Mouse (Mus musculus): ENCODE measurements around the gene Spata21. TPM values are rescaled to one million over a fixed set of nuclear protein-coding genes. Genes with fewer than 3 reads are reported as not detected.

The Spata21 gene
- polyA plus RNA-seq, 1 experiment from 2014 or later, result 0.20 TPM

DNA sequence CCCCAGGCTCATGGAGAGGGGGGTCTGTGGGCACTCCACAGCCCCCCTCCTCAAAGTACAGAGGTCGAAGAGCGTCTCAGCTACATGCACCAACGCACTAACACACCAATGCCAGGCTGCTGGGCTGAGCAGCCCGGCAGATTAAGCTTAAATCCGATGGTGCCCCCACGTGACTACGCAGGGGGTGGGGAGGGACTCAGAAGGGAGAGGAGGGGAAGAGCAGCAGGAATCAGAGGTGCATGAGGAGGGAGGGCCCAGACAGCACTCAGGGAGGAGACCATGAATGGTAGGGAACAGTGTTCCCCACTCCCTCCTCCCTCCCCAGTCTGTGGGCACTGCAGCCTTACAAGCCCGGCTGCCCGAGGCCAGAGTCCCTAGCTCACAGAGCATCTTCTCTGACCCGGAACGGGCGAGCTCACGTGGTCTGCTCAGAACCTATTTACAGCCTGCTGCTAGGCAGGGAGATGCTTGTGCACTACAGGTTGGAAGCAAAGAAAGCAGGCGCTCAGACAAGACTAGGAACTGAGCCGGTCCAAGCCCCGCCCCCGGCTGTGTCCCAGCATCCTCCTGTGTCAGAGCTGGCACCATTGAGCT lies 34.5 kb upstream of the Spata21 start:
- Histone ChIP-seq H3K4me3 (ENCODE audit: low read depth, low read length) (no peak overlapping the region), H3K36me3 (ENCODE audit: insufficient read depth) (peaks cover 30% of the 10 kb centered on the region), H3K27me3 (ENCODE audit: insufficient read depth, low read length) (no peaks in the 10 kb centered on the region), H3K9me3 (ENCODE audit: low read depth, low read length) (no peaks in the 10 kb centered on the region), H3K4me1 (ENCODE audit: insufficient read depth) (no peaks in the 10 kb centered on the region), H3K9ac (no peak overlapping the region), H3K27ac (ENCODE audit: low read depth) (no peak overlapping the region), H3K4me2 (no peak overlapping the region)
- WGBS, result 42% methylated on average over 17 of the region's 17 CpGs
- ATAC-seq (ENCODE audit: insufficient read depth) (no peak), DNase-seq (peak; percentile 20)
- no peak for TF ChIP-seq CTCF (IDR thresholded peaks at IDR 0.05; ENCODE audit: low read depth)

DNA sequence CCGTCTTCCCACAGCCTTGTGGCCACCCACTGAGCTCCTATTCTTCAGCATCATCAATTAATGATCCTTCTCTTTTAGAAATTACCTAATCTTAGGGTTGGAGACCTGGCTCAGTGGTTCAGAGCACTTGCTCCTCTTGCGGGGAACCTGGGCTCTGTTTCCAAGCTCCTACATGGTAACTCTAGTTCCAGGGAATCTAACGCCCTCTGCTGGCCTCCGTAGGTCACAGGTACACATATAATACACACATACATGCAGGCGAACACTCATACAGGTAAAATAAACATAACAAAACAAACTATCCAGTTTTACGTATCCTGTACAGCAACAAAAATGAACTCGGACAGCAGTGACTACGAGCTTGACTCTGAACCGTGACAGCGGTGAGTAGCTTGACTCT lies 31.2 kb upstream of the Spata21 start:
- 95% methylated on average over 10 of the region's 10 CpGs for whole genome bisulfite sequencing

DNA sequence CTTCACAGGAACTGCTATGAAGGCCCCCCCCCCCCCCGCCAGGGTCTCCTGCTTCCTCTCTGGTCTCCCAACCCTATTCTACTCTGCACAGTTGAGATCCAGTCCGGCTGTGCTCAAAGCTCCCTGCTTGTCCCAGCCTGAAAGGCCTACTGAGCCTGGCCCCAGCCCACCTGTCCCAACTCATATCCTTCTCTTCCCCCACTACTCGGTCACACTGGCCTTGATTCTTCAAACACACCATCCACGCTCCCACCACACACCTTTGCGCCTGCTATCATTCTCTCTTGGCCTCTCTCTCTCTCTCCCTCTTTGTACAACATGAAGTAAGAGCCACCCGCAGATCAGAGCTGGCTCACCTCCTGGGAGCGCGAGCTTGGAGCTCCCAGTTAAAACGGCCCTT lies 29.3 kb upstream of the Spata21 start:
- WGBS, result 64% methylated on average over 9 of the region's 9 CpGs
- no peak for TF ChIP-seq CTCF (IDR thresholded peaks at IDR 0.05; ENCODE audit: low read depth)
- DNase-seq (no peak), ATAC-seq (ENCODE audit: insufficient read depth) (no peak)
- H3K4me1 ChIP-seq (ENCODE audit: insufficient read depth), result peaks cover 5% of the 10 kb centered on the region; the same call in 1 of the 2 replicates
- H3K36me3 ChIP-seq (ENCODE audit: insufficient read depth), result peaks cover 20% of the 10 kb centered on the region
- no peak overlapping the region for H3K4me2 ChIP-seq
- no peak overlapping the region for H3K4me3 ChIP-seq (ENCODE audit: low read depth, low read length)
- no peaks in the 10 kb centered on the region for H3K27me3 ChIP-seq (ENCODE audit: insufficient read depth, low read length)
- H3K9me3 ChIP-seq (ENCODE audit: low read depth, low read length), result no peaks in the 10 kb centered on the region
- no peak overlapping the region for H3K27ac ChIP-seq (ENCODE audit: low read depth)
- peak overlapping the region; percentile 2; the same call in 1 of the 2 replicates for H3K9ac ChIP-seq

More for the DNA sequence above, 31.2 kb upstream of the Spata21 start:
- no peaks in the 10 kb centered on the region for H3K9me3 ChIP-seq (ENCODE audit: low read depth, low read length)
- H3K4me3 ChIP-seq (ENCODE audit: low read depth, low read length), result no peak overlapping the region
- TF ChIP-seq CTCF (IDR thresholded peaks at IDR 0.05; ENCODE audit: low read depth), result no peak
- peaks cover 25% of the 10 kb centered on the region for H3K36me3 ChIP-seq (ENCODE audit: insufficient read depth)
- no peak overlapping the region for H3K4me2 ChIP-seq
- no peak overlapping the region for H3K27ac ChIP-seq (ENCODE audit: low read depth)
- DNase-seq, result no peak
- H3K27me3 ChIP-seq (ENCODE audit: insufficient read depth, low read length), result no peaks in the 10 kb centered on the region
- peaks cover 5% of the 10 kb centered on the region; the same call in 1 of the 2 replicates for H3K4me1 ChIP-seq (ENCODE audit: insufficient read depth)
- no peak for ATAC-seq (ENCODE audit: insufficient read depth)
- no peak overlapping the region for H3K9ac ChIP-seq

DNA sequence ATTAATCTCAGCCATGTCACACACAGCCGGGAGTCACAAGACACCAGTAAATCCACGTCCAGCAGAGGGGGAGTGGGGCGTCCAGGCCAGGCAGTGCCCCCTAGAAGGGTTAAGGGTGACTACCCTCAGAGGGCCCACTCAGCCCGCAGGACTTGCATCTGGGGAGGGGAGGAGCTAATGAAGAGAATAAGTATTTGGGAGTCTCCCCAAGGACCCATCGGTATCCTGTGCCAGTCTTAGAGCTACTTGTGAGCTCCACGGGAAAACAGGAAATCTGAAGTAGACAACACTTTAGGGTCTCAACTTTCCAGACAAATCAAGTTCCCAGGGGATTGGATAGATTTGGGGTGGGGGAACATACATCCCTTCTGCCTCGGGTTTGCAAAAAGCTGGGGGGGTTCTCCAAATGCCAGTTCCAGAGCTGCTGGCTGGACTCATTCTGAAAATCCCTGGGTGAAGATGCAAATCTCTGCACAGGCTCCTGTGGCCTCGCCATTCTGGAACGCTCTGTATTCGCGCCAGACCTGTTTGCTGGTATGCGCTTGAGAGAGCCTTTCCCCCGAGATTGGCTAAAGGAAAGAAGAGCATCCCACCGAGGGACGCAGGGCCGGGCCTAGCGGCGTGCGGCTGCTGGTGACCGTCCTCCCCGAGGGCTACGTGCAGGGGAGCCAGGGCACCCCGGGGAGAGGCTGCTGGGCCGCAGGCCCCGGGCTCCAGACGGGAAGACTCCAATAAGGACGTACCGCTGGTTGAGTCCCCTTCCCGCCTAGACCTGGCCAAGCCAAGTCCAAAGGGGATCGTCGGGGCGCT lies 28.3 kb upstream of the Spata21 start:
- peak; percentile 39 for DNase-seq
- peak overlapping the region; percentile 79 for H3K9ac ChIP-seq
- H3K9me3 ChIP-seq (ENCODE audit: low read depth, low read length), result no peaks in the 10 kb centered on the region
- H3K27ac ChIP-seq (ENCODE audit: low read depth), result peak overlapping the region; percentile 93
- WGBS, result 1% methylated on average over 32 of the region's 32 CpGs
- H3K4me2 ChIP-seq, result peak overlapping the region; percentile 77
- ATAC-seq (ENCODE audit: insufficient read depth), result no peak; the same call in 1 of the 2 replicates
- H3K4me3 ChIP-seq (ENCODE audit: low read depth, low read length), result peak overlapping the region; percentile 67
- peaks cover 5% of the 10 kb centered on the region; the same call in 1 of the 2 replicates for H3K4me1 ChIP-seq (ENCODE audit: insufficient read depth)
- no peak for TF ChIP-seq CTCF (IDR thresholded peaks at IDR 0.05; ENCODE audit: low read depth)
- peaks cover 20% of the 10 kb centered on the region for H3K36me3 ChIP-seq (ENCODE audit: insufficient read depth)
- no peaks in the 10 kb centered on the region for H3K27me3 ChIP-seq (ENCODE audit: insufficient read depth, low read length)

DNA sequence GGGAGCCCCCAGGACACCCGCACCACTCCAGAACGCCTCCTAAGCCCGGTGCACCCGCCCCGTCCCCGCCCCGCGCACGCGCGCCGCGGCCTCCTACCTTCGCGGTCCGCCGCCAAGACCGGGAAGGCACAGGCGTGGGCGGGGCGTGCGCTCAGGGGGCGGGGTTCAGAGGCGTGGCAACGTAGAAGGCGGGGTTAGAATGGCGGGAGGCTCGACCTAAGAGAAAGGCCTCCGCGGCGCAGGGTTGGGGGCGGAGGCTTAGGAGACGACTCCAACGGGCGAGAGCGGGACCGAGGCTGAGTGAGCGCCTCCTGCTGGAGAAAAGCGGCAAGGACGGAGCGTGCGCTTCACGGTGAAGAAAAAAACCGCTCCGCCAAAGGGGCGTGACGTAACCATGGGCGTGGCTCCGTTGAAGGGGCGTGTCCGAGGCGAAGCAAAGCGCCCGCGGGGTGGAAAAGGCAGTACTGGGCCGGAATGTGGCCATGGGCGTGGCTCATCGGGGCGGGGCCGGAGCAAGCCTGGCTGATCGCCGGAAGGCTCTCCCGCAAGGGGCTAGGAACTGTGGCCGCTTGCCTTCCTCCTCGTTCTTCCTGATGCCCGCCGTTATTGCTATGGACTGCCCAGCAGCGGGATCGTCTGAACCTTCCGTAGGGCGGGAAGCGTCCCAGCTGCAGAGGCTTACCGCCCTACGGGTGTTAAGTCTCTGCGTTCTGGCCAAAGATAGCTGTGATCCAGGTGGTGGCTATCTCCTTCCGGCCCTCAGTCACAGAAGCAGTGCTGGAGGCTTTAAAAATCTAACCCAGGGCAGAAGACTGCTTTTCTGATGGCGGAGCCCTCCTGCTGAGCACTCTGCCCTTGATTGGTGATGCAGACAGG lies 27.5 kb upstream of the Spata21 start, which contains the start of gene Crocc:
Gene Crocc (minus strand): TSS at position 125 of the 876 bp plus-strand sequence.
- Histone ChIP-seq H3K9me3 (ENCODE audit: low read depth, low read length) (no peaks in the 10 kb centered on the region), H3K4me3 (ENCODE audit: low read depth, low read length) (peak within 1 kb of the TSS; percentile 67), H3K36me3 (ENCODE audit: insufficient read depth) (peaks cover 23% of the 10 kb centered on the region), H3K4me2 (peak within 1 kb of the TSS; percentile 77), H3K27me3 (ENCODE audit: insufficient read depth, low read length) (no peaks in the 10 kb centered on the region), H3K9ac (peak within 1 kb of the TSS; percentile 79), H3K4me1 (ENCODE audit: insufficient read depth) (peaks cover 5% of the 10 kb centered on the region; the same call in 1 of the 2 replicates), H3K27ac (ENCODE audit: low read depth) (peak within 1 kb of the TSS; percentile 93)
- TF ChIP-seq CTCF (IDR thresholded peaks at IDR 0.05; ENCODE audit: low read depth), result peak; percentile 97
- peak; percentile 93 for ATAC-seq (ENCODE audit: insufficient read depth)
- under 1% methylated on average over 77 of the region's 77 CpGs for WGBS
- DNase-seq, result peak; percentile 100

DNA sequence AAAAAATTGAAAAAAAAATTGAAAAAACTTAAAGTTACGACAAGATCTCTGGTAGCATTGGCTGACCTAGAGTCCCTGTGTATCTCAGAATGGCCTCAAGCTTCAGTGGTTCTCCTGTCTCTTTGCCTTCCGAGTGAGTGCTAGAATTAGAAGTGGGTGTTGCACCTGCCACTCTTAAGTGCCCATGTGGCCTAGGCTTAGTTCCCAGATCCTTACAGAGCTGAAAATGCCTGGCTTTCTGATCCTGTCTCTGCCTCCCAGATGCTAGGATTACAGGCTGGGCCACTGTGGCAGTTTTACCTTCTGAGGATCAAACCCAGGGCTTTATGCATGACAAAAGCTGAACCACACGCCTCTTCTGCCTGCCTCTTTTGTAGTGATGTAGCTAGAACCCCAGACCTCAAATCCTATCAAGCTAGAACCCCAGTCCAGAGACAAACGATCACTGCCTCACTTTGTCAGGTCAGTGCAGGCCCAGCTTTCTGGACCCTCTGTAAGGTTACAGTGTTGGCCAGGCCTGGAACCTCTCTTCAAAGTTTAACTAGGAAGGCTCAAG lies 24.0 kb upstream of the Spata21 start:
- Histone ChIP-seq H3K4me3 (ENCODE audit: low read depth, low read length) (no peak overlapping the region), H3K27ac (ENCODE audit: low read depth) (no peak overlapping the region), H3K4me1 (ENCODE audit: insufficient read depth) (peaks cover 13% of the 10 kb centered on the region; the same call in 1 of the 2 replicates), H3K36me3 (ENCODE audit: insufficient read depth) (peaks cover 38% of the 10 kb centered on the region), H3K4me2 (no peak overlapping the region), H3K9me3 (ENCODE audit: low read depth, low read length) (no peaks in the 10 kb centered on the region), H3K27me3 (ENCODE audit: insufficient read depth, low read length) (no peaks in the 10 kb centered on the region), H3K9ac (no peak overlapping the region)
- ATAC-seq (ENCODE audit: insufficient read depth), result no peak
- no peak for DNase-seq
- no peak for TF ChIP-seq CTCF (IDR thresholded peaks at IDR 0.05; ENCODE audit: low read depth)
- 85% methylated on average over 4 of the region's 4 CpGs for WGBS
